Mouse (Mus musculus) neural tube, embryonic 10.5 days (tissue): ENCODE data around the gene Fbxw28.
"Not testable (repeated sequence)": the region's sequence is repeated elsewhere in the genome, so short reads cannot be mapped to it uniquely, and the experiment has no call there.

Source experiments
- DNase-seq: peaks from one replicate; pipeline ENCODE4 v3.0.0-alpha.2; 2017; ENCODE audit warnings: low spot score; ENCODE audit errors: extremely low spot score

Fbxw28 gene

GRCm38 (mm10) chr9:109339559-109339958 lies at the start of gene Fbxw28:
TSS of gene Fbxw28 (minus strand) at chr9:109339659.
- not testable (repeated sequence) for DNase-seq

DNA sequence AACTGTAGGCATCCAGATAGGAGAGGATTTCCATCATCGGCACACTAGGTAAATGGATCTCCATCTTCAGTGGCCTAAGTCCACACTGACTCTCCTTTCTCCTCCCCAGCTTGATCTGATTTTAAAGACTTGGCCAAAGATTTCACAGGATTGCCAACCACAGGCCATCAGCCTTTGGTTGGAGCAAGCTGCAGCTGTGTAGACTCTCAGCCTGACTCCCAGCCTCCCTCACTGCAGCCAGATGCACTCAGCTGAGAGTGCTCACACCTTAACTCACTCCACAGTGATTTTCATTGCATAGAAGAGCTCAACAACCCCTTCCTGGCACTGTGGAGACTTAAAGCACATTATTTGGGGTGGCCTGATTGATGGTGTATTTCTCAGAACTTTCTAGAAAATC lies 51.9 kb downstream of the Fbxw28 start, which contains the start of gene Fbxw14:
Gene Fbxw14, minus strand, starts transcription at position 101 of the 400 bp plus-strand sequence.
- not testable (repeated sequence) for DNase-seq
